Mouse (Mus musculus): ENCODE results near the gene Cdt1.

DNA sequence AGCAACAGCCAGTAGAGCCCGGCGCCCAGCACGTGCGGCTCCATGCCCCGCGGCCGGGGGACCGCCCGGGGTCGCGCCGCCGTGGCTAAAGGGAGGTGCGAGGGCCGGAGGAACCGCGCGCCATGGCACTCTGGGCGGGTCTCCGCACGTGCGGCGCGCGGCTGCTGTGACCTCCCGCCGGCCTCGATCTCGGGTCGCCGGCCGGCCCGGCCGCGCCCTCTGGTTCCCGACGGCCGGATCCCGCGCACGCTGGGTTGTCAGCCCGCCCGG lies 16.9 kb upstream of the Cdt1 start:
- TF ChIP-seq CTCF (IDR thresholded peaks at IDR 0.05; ENCODE audit: extremely low read depth, insufficient read depth, insufficient read length, insufficient replicate concordance), result no peak
- TF ChIP-seq POLR2A (IDR thresholded peaks at IDR 0.05; ENCODE audit: low read depth, low read length), result no peak

All from spleen, adult 2 months (tissue).